In the genomic region with DNA sequence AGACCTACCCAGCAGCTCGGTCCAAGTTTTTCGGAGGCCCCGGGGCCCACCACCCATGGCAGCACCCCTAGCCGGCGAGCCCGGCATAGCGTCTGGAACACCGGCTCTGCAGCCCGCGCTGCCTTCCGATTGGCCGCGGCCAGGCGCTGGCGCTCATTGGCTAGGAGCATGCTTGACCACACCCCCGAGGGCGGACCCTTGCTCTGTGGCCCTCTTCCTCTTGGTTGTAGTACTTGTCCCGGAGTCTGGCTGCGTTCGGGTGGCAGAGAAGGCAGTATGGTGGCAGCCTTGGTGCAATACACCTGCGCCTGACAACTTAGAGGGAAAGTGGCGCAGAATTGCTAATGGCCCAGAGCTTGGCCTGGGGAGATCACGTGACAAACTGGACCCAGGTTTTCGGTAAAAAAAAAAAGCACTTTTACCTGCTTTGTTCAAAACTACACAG, we compare ENCODE assay signal across 1 mouse cellular context.
TF ChIP-seq lines count a peak whose summit lies in the region.

Gene Fanca (minus strand): TSS at position 110 of the 445 bp plus-strand sequence.

TF ChIP-seq in CH12.LX, 34 proteins besides CTCF, POLR2A, EP300 and RAD21 (continued from another document):
- TF ChIP-seq USF1 (IDR thresholded peaks at IDR 0.05; ENCODE audit: low read depth, low read length) (peak; percentile 74), PAX5 (IDR thresholded peaks at IDR 0.05; ENCODE audit: low read length) (no peak), SIN3A (IDR thresholded peaks at IDR 0.05; ENCODE audit: low read length) (peak; percentile 79; the same call in 1 of the 2 replicates), ZKSCAN1 (IDR thresholded peaks at IDR 0.05; ENCODE audit: borderline replicate concordance, low read depth, low read length) (no peak), HCFC1 (IDR thresholded peaks at IDR 0.05; ENCODE audit: low read depth, low read length) (peak; percentile 46), ELF1 (IDR thresholded peaks at IDR 0.05; ENCODE audit: low read depth, low read length) (peak; percentile 52; the same call in 1 of the 2 replicates), MAX (IDR thresholded peaks at IDR 0.05; ENCODE audit: low read length) (peak; percentile 70), TCF12 (IDR thresholded peaks at IDR 0.05; ENCODE audit: low read depth, low read length) (peak; percentile 76), CHD1 (IDR thresholded peaks at IDR 0.05; ENCODE audit: low read depth, low read length) (peak; percentile 64; the same call in 1 of the 2 replicates), NRF1 (IDR thresholded peaks at IDR 0.05; ENCODE audit: low read depth, low read length) (peak; percentile 53; the same call in 1 of the 2 replicates)
